Mouse (Mus musculus) kidney, embryonic 15.5 days (tissue): ENCODE measurements around the gene Abcc4. TPM values are rescaled to one million over a fixed set of nuclear protein-coding genes. Genes with fewer than 3 reads are reported as not detected.

Experiments
- ATAC-seq: fragments of 200-750 bp; cut with Nextera tagmentation; replicated peaks from 2 replicates; pipeline ENCODE4 v1.8.0; 2017; ENCODE audit warnings: moderate TSS enrichment; ENCODE audit not compliant: low FRiP score
- H3K27ac ChIP-seq: fragments of 300-500 bp; sonication (generic); 2 replicates; pipeline ENCODE4 v1.5.1; 2015; ENCODE audit warnings: mild to moderate bottlenecking, inconsistent platforms
- H3K27me3 ChIP-seq: fragments of 300-500 bp; sonication (generic); 2 replicates; pipeline ENCODE4 v1.6.1; 2015; ENCODE audit warnings: inconsistent platforms
- H3K36me3 ChIP-seq: fragments of 300-500 bp; sonication (generic); 2 replicates; pipeline ENCODE4 v1.6.1; 2015; ENCODE audit warnings: inconsistent platforms
- H3K4me1 ChIP-seq: fragments of 300-500 bp; sonication (generic); 2 replicates; pipeline ENCODE4 v1.6.1; 2015; ENCODE audit warnings: inconsistent platforms
- H3K4me2 ChIP-seq: fragments of 300-500 bp; sonication (generic); 2 replicates; pipeline ENCODE4 v1.6.1; 2015; ENCODE audit warnings: moderate library complexity, mild to moderate bottlenecking, inconsistent platforms
- H3K4me3 ChIP-seq: fragments of 300-500 bp; sonication (generic); replicated peaks from 2 replicates; pipeline ENCODE4 v1.5.1; 2015; ENCODE audit warnings: mild to moderate bottlenecking, inconsistent platforms
- H3K9ac ChIP-seq: fragments of 300-500 bp; sonication (generic); 2 replicates; pipeline ENCODE4 v1.6.1; 2015; ENCODE audit warnings: mild to moderate bottlenecking, inconsistent platforms
- H3K9me3 ChIP-seq: fragments of 300-500 bp; sonication (generic); replicated peaks from 2 replicates; pipeline ENCODE4 v1.6.1; 2016; ENCODE audit warnings: inconsistent platforms
- WGBS: fragments of 180-500 bp; shearing (Covaris S2); methylation state at CpG from one replicate; pipeline ENCODE4 v1.1.7; 2015; ENCODE audit warnings: mixed read lengths; 5-methylcytosine and 5-hydroxymethylcytosine counted together
- polyA plus RNA-seq: library from polyadenylated mRNA; unstranded; fragments of >200 nt; fragmentation: Nextera tagmentation; extraction: Ambion mirVana; gene quantifications from 2 replicates; pipeline ENCODE4 v1.2.1, GENCODE M21; 2015

Gene Abcc4
- polyA plus RNA-seq, 1 experiment from 2014 or later: 7.3 TPM

GRCm38 (mm10) chr14:118616698-118617311 is 89.2 kb downstream of the Abcc4 start:
- no peak overlapping the region for H3K9ac ChIP-seq
- 69% methylated on average over 12 of the region's 12 CpGs for WGBS
- no peak for ATAC-seq

GRCm38 (mm10) chr14:118613734-118614133 is 92.3 kb downstream of the Abcc4 start:
- Histone ChIP-seq H3K4me2 (no peak overlapping the region), H3K27ac (no peak overlapping the region), H3K27me3 (no peaks in the 10 kb centered on the region), H3K9me3 (no peaks in the 10 kb centered on the region), H3K4me1 (no peaks in the 10 kb centered on the region), H3K36me3 (peaks cover 8% of the 10 kb centered on the region), H3K4me3 (no peak overlapping the region), H3K9ac (no peak overlapping the region)
- ATAC-seq: no peak
- WGBS: 39% methylated on average over 9 of the region's 9 CpGs

More at GRCm38 (mm10) chr14:118616698-118617311, 89.2 kb downstream of the Abcc4 start:
- H3K4me1 ChIP-seq: no peaks in the 10 kb centered on the region
- no peak overlapping the region for H3K4me2 ChIP-seq
- H3K27ac ChIP-seq: no peak overlapping the region
- H3K4me3 ChIP-seq: no peak overlapping the region
- H3K9me3 ChIP-seq: no peaks in the 10 kb centered on the region
- no peaks in the 10 kb centered on the region for H3K27me3 ChIP-seq
- no peaks in the 10 kb centered on the region for H3K36me3 ChIP-seq

GRCm38 (mm10) chr14:118611714-118612113 is 94.3 kb downstream of the Abcc4 start:
- Histone ChIP-seq H3K36me3 (peaks cover 11% of the 10 kb centered on the region), H3K4me3 (no peak overlapping the region), H3K4me2 (0 out of 2 replicates have a peak overlapping the region, but pooled peaks have one; percentile 14), H3K27me3 (no peaks in the 10 kb centered on the region), H3K9ac (no peak overlapping the region), H3K27ac (no peak overlapping the region), H3K9me3 (no peaks in the 10 kb centered on the region), H3K4me1 (no peaks in the 10 kb centered on the region)
- 62% methylated on average over 17 of the region's 17 CpGs for WGBS
- ATAC-seq: no peak

GRCm38 (mm10) chr14:118610786-118611185 is 95.2 kb downstream of the Abcc4 start:
- Histone ChIP-seq H3K27me3 (no peaks in the 10 kb centered on the region), H3K4me3 (no peak overlapping the region), H3K9ac (no peak overlapping the region), H3K9me3 (no peaks in the 10 kb centered on the region), H3K4me2 (no peak overlapping the region), H3K36me3 (peaks cover 11% of the 10 kb centered on the region), H3K4me1 (no peaks in the 10 kb centered on the region), H3K27ac (no peak overlapping the region)
- ATAC-seq: no peak
- WGBS: 95% methylated on average over 11 of the region's 11 CpGs

- H3K27me3 ChIP-seq: no peaks in the 10 kb centered on the region
- ATAC-seq: no peak
- H3K27ac ChIP-seq: no peak overlapping the region
- H3K9ac ChIP-seq: no peak overlapping the region
- no peak overlapping the region for H3K4me2 ChIP-seq
- no peak overlapping the region for H3K4me3 ChIP-seq
- 90% methylated on average over 16 of the region's 16 CpGs for WGBS
- H3K36me3 ChIP-seq: peaks cover 11% of the 10 kb centered on the region
- no peaks in the 10 kb centered on the region for H3K9me3 ChIP-seq
- H3K4me1 ChIP-seq: no peaks in the 10 kb centered on the region
These were observed 97.1 kb downstream of the Abcc4 start for GRCm38 (mm10) chr14:118608816-118609465.

DNA sequence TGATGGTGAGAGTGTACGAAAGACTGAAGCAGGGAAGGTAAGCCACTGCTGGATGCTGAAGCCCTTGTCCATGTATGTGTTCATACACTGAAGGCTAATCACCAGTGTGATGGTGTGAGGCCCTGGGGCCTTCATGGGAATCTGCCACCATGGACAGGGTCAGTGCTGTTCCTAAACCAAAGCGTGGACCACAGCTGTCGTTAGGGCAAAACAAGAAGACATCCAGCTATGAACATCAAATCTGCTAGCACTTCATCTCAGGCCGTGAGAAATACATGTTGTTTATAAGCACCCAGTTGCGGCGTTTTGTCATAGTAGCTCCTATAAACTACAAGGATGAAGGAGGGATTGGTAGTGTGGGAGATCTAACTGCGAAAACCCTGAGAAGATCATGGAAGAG is 97.7 kb downstream of the Abcc4 start:
- Histone ChIP-seq H3K27ac (no peak overlapping the region), H3K4me1 (no peaks in the 10 kb centered on the region), H3K27me3 (no peaks in the 10 kb centered on the region), H3K4me3 (no peak overlapping the region), H3K36me3 (peaks cover 11% of the 10 kb centered on the region), H3K9ac (no peak overlapping the region), H3K4me2 (no peak overlapping the region), H3K9me3 (no peaks in the 10 kb centered on the region)
- ATAC-seq: no peak
- 93% methylated on average over 7 of the region's 7 CpGs for WGBS

DNA sequence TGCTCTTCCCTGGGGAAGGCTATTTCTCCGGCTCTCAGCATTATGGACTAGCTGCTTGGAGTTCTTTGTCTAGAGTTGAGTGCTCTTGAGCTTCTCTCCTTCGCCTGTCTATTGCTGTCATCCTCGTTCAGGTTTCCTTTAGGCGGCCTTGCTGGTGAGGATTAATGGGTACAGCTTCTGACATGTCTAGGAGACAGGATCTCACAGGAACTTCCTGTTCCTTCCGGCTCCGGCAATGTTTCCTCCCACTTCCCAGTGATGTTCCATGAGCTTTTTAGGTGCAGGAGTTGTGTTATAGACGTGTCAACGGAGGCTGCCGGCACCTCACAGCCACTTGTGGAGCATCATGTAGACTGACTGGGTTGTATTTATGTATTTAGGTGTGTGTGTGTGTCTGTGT is 99.5 kb downstream of the Abcc4 start:
- no peaks in the 10 kb centered on the region for H3K27me3 ChIP-seq

DNA sequence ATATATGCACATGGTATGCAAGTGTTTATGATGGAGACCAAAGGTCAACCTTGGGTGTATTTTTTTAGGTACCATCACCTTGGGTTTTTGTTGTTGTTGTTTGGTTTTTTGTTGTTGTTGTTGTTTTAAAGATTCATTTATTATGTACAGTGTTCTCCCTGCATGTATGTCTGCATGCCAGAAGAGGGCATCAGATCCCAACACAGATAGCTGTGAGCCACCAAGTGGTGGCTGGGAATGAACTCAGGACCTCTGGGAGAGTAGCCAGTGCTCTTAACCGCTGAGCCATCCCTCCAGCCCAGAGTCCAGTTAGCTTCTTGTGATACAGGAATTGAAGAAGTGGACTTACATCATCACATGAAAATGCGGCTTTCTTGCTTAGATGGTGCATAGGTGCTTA is 101.1 kb downstream of the Abcc4 start:
- H3K9ac ChIP-seq: no peak overlapping the region
- no peak overlapping the region for H3K4me3 ChIP-seq
- 87% methylated on average over 2 of the region's 2 CpGs for WGBS
- 0 out of 2 replicates have a peak, but pooled peaks cover 3% of the 10 kb centered on the region for H3K36me3 ChIP-seq
- no peak for ATAC-seq
- no peak overlapping the region for H3K4me2 ChIP-seq
- H3K9me3 ChIP-seq: no peaks in the 10 kb centered on the region
- H3K27ac ChIP-seq: no peak overlapping the region
- H3K27me3 ChIP-seq: no peaks in the 10 kb centered on the region
- H3K4me1 ChIP-seq: peaks cover 5% of the 10 kb centered on the region; the same call in 1 of the 2 replicates

More for the DNA sequence above, 99.5 kb downstream of the Abcc4 start:
- no peak overlapping the region for H3K4me2 ChIP-seq
- no peak overlapping the region for H3K9ac ChIP-seq
- no peak overlapping the region for H3K4me3 ChIP-seq
- no peak overlapping the region for H3K27ac ChIP-seq
- no peaks in the 10 kb centered on the region for H3K9me3 ChIP-seq
- no peak for ATAC-seq
- 79% methylated on average over 9 of the region's 9 CpGs for WGBS
- H3K4me1 ChIP-seq: peaks cover 5% of the 10 kb centered on the region; the same call in 1 of the 2 replicates
- H3K36me3 ChIP-seq: peaks cover 11% of the 10 kb centered on the region

DNA sequence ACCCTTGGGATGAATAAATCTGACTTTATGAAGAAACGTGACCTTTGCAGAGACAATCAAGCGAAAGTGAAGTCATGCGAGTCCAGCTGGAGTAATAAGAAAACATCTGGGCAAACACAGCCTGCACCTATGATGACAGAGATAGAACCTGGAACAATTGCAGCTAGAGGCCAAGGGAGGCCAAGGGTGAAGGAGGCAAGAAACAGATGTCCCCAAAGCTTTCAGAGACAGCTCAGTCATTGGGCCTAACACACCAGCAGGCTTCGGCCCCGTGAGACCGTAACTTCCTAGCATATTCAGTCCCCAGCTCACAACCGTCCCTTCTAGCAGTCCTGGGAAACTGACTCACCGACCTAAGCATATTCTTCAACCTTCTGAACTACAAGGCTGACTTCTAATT is 104.0 kb downstream of the Abcc4 start:
- Histone ChIP-seq H3K36me3 (0 out of 2 replicates have a peak, but pooled peaks cover 5% of the 10 kb centered on the region), H3K9me3 (no peaks in the 10 kb centered on the region), H3K4me1 (peaks cover 5% of the 10 kb centered on the region; the same call in 1 of the 2 replicates), H3K27ac (no peak overlapping the region), H3K9ac (no peak overlapping the region), H3K27me3 (no peaks in the 10 kb centered on the region), H3K4me3 (no peak overlapping the region), H3K4me2 (no peak overlapping the region)
- 44% methylated on average over 8 of the region's 8 CpGs for WGBS
- ATAC-seq: 0 out of 2 replicates have a peak, but pooled peaks have one; percentile 36

DNA sequence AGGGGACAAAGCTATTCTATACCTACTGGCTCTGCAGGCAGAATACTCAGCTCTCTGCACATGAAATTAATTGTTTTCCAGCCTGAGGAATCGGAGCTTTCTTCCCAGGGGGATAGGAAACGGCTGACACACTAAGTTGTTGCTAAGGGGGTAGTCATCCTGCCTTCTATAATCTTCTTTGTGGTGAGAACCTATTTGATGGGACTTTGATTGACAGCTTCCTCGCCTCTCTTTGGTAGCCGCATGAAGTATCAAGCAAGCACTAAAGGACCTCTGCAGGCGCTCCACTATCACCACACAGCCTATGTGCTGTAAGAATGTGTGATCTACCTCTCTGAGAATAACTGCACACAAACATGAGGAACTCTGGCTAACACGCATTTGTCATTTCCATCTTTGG is 105.3 kb downstream of the Abcc4 start:
- Histone ChIP-seq H3K4me3 (no peak overlapping the region), H3K4me1 (peaks cover 5% of the 10 kb centered on the region; the same call in 1 of the 2 replicates), H3K9ac (no peak overlapping the region), H3K27ac (no peak overlapping the region), H3K4me2 (no peak overlapping the region), H3K27me3 (no peaks in the 10 kb centered on the region), H3K36me3 (0 out of 2 replicates have a peak, but pooled peaks cover 5% of the 10 kb centered on the region), H3K9me3 (no peaks in the 10 kb centered on the region)
- WGBS: 76% methylated on average over 6 of the region's 6 CpGs
- no peak for ATAC-seq

- no peak overlapping the region for H3K4me3 ChIP-seq
- WGBS: 90% methylated on average over 3 of the region's 3 CpGs
- H3K4me2 ChIP-seq: no peak overlapping the region
- H3K4me1 ChIP-seq: peaks cover 5% of the 10 kb centered on the region; the same call in 1 of the 2 replicates
- H3K27me3 ChIP-seq: no peaks in the 10 kb centered on the region
- no peak overlapping the region for H3K9ac ChIP-seq
- no peaks in the 10 kb centered on the region for H3K9me3 ChIP-seq
- ATAC-seq: no peak
- 0 out of 2 replicates have a peak, but pooled peaks cover 6% of the 10 kb centered on the region for H3K36me3 ChIP-seq
- no peak overlapping the region for H3K27ac ChIP-seq
These were observed 107.3 kb downstream of the Abcc4 start for GRCm38 (mm10) chr14:118598757-118599156.

DNA sequence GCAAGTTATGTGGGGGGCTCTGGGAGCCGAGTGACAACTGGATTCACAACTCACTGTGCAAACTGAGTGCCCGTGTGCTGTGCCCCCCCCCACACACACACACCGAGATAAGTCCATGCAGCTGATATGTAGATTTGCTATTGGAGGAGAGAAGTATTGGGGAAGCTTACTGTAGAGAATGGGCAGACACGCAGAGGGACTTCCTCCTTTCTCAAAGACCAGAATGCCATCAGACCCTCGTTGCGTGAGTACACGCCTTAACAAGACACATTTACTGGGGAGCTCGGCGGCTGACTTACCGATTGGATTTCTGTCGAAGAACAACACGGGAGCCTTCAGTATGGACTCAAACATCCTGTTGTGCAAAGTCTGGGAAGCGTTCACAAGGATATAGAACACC is 111.6 kb downstream of the Abcc4 start:
- H3K27ac ChIP-seq: peak overlapping the region; percentile 32; the same call in 1 of the 2 replicates
- H3K4me1 ChIP-seq: peaks cover 10% of the 10 kb centered on the region
- 78% methylated on average over 13 of the region's 13 CpGs for WGBS
- ATAC-seq: no peak
- peak overlapping the region; percentile 21; the same call in 1 of the 2 replicates for H3K4me2 ChIP-seq
- no peaks in the 10 kb centered on the region for H3K9me3 ChIP-seq
- H3K9ac ChIP-seq: no peak overlapping the region
- H3K4me3 ChIP-seq: peak overlapping the region; percentile 8; the same call in 1 of the 2 replicates
- no peaks in the 10 kb centered on the region for H3K27me3 ChIP-seq
- H3K36me3 ChIP-seq: 0 out of 2 replicates have a peak, but pooled peaks cover 14% of the 10 kb centered on the region
